Mouse (Mus musculus): ENCODE results near the gene Lin7a.

Gene Lin7a

DNA sequence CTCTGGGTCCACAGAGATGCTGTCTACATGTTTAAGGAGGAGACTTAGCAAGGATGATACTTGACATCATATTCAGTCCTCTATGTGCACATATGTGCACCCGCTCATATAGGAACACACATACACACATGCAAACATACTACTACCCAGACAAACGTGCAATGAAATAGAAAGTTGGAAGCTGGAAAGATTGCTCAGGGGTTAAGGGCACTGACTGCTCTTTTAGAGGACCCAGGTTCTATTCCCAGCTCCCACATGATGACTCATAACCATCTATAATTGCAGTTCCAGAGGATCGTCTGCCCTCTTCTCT, 19.0 kb upstream of the Lin7a start:
- no peak for DNase-seq

GRCm38 (mm10) chr10:107253191-107253965, 18.1 kb upstream of the Lin7a start:
- no peak for DNase-seq

DNA sequence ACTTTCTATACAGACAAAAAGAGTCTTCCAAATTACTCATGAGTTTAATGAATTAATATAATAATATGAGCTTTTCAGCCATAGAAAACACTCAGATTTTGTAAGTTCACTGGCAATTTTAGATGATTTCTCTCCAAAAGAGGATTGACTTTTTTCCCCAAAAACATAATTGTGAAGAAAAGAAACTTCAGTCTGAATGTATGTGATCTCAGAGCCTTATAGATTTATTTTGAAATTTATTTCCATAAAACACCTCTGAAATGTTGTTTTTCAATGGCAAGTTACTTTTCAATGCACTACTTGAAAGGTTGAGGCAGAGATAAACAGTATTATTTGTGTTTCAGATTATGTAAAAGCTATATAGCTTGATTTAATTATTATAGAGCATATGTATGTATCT, 16.8 kb upstream of the Lin7a start:
- DNase-seq = no peak

DNA sequence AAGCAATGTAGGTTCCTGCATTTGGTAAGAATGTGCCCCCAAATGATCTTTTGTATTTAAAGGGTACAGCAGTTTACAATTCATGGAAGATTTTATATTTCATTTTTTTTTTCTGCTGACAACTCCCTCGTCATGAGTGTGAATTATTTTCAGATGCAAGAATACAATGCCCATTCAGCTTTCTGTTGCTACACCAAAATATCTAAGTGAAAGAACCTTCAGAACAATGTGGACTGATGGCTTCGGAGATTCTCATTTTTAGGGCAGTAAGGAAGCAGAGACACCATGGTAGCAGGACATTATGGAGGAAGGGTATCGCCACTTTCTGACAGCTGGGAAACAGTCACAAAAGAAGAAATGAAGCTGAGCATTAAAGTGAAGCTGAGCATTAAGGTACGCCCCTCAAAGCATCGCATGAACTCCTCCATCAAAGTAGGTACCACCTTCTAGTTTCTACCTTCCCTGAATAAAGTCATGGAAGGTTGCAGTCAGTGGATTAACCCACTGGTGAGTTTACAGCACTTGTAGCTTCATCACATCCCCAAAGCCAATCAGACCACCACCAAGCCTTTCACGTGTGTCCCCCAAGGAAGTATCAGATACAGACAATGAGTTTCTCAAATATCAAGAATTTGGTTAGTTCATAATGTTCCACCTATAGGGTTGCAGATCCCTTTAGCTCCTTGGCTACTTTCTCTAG, 16.0 kb upstream of the Lin7a start:
- no peak for DNase-seq

DNA sequence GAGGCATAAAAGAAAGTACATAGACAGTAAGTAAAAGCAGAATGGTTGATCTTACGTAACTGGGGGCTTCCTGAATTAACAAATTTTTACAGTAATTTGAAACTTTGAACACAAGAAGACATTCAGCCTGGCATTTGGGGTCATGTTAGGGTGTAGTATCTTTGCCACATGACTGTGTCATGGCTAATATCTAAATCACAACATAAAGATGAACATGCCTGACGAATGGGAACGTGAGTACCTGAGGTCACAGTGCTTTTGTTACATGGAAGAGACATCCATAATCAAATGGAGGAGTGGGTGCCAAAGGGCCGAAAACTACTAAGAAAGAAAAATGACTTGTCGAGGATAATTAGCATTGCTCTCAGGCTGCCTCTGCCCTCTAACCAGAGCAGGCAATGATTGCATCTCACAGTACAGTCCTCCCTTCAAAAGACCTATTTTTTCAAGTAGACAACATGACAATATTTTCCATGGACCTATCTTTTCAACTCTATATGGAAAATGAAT, 15.0 kb upstream of the Lin7a start:
- no peak for DNase-seq

DNA sequence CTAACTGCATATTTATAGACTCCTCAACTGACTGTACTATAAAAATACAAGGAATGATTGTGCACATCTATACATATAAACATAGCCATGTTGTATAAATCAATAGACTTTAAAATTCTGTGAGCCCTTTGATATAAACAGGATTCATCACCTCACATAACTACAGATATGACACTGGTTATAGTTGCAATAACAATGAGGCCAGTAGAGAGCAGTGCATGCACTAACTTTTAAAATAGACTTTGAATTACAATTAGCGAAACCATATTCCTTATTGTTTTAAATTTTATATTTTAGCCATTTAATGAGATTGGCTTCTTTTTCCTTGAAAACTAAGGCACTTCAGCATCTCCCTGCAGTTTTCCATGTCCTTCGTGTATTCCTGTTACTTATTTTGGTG, 11.1 kb upstream of the Lin7a start:
- DNase-seq = no peak

DNA sequence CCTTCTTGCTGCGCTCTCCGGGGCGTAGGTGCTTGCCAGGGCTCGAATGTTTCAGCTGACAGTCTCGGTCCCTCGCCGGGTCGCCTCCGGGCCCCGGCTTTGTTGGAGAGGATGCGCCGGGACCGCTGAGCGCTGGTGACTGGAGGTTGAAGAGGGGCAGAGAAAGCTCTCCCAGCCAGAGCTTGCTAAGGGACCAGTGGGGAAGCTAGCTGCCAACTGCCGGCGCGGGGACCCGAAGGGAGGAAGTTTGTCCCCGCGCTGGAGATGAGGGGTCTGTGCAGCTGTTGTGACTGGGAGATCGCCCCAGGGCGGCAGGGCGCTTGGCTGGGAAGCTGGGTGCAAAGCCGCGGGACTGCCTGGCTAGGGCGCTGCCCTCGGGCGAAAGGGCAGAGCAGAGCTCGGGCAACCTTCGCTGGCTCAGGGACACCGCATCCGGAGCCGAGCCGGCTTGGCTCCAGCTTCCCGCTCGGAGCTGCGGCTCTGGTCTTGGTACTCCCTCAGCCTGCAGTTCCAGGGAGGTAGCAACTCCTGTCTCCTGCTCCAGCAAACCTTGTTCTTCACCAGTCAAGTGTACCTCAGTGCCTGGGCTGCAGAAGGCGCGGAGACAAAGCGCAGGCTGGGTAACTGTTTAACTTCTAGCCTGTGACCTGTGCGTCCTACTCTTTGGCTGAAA, 781 bp downstream of the Lin7a start:
- no peak for DNase-seq

- no peak for DNase-seq
Observed at GRCm38 (mm10) chr10:107272804-107273145, 1.3 kb downstream of the Lin7a start.

GRCm38 (mm10) chr10:107273848-107274247, 2.4 kb downstream of the Lin7a start:
- no peak for DNase-seq

- DNase-seq = no peak
Observed at GRCm38 (mm10) chr10:107274785-107275184, 3.3 kb downstream of the Lin7a start.

- DNase-seq = no peak
Observed at GRCm38 (mm10) chr10:107276647-107277046, 5.2 kb downstream of the Lin7a start.

DNA sequence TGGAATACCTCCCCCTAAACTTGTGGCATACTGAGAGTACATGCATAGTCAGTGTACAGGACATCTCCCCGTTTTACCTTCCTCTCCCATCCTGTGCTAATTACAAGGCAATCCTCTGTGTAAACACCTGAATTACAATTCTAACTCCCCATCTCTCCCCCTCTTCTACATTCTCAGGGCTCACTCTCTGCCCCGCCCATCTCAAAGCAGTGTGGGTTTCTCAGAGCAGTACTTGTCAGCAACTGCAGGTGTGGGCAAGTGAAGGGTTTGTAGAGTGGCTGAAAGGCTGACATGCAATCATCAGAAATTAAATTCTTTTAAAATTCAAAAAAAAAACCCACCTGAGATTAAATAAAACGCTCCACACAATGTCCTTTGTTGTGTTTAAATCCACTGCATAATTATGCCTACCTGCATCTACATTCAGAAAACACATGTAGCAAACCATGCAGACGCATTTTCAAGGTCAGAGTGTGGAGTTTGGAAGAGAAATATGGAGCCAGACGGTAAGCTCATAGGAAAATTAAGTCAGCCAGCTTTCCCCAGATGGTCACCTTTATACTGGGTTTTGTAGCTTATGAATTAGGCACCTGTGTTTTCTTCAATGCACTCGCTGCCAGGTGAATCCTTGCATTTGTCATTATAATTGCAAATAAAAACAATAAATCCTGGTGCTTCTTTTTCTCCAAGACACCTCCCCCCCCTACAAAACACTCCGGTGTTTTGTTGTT, 22.6 kb downstream of the Lin7a start:
- no peak for DNase-seq

DNA sequence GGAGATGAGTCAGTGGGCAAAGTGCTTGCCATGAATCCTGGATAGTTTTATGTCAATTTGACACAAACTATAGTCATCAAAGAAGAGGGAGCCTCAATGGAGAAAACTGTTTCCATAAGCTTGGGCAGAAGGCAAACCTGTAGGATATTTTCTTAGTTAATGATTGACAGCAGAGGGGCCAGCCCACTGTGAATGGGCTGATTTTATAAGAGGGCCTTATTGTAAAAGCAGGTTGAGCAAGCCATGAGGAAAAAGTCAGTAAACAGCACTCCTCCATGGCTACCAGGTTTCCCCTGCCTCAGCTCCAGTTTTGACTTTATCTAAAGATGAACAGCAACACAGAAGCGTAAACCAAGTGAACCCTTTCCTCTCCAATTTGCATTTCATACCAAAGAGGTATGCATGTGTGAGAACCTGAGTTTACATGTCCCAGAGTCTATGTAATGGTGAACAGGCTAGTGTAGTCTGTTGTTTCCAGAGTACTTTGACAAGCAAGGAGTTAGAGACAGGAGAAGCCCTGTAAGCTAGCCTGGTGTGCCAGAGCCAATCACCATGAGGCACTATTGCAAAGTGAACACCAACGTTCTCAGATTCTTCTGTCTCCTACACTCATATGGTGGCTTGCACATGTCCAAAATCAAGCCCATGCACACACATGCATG, 29.2 kb downstream of the Lin7a start:
- no peak for DNase-seq

DNA sequence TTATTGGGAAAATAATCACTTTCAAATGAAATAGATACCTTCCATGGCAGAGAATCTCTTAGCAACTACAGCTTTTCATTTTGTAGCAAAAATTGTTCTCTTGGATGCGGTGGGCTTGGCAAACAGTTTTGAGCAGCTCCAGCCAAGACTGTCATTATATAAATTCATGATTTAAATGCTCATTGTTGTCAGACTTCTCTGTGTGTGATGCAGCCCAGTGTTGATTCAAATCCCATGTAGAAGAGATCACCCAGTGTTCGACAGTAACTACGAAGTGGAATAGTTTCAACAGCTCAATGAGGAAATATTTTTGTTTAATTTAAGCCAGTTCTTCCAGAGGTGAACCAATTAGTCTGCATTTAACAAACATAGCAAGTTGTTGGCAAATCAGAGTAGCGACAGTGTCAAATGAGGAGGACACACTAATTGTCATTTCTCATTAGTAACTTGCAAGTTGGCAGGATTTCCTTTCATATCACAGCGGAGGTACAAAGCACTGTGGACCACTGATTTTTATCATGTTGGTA, 39.5 kb downstream of the Lin7a start:
- no peak for DNase-seq

GRCm38 (mm10) chr10:107312609-107313008, 41.1 kb downstream of the Lin7a start:
- DNase-seq = no peak

DNA sequence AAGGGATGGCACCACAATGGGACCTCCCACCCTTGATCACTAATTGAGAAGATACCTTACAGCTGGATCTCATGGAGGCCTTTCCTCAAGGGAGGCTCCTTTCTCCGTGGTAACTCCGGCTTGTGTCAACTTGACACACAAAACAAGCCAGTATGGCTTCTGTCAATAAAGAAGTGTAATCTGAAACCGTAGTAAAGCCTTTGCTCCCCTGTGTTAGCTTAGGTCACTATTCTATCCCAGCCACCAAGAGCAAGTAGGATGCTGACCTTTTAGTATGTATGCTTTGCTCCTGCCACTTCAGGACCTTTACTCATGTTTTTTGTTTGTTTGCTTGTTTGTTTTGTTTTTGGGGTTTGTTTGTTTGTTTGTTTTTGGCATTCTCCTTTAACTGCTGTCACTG, 41.9 kb downstream of the Lin7a start:
- DNase-seq = no peak

DNA sequence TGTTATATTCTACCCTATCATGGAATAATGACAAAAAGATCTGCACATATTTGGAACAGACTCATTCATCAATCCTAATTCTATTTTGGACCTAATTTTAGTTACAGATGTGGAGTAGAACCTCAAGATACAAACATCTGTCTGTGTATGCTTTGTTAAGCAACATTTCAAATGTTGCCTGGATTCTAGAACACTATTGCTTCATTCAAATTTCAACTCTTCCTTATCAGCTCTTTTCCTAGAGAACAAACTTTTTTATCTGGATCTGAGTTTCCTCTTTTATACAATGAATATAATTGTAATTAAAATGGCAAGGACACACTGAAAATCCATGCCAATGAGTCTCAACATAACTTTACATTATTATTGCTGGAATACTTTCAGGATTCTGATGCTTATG, 43.8 kb downstream of the Lin7a start:
- DNase-seq = no peak

DNA sequence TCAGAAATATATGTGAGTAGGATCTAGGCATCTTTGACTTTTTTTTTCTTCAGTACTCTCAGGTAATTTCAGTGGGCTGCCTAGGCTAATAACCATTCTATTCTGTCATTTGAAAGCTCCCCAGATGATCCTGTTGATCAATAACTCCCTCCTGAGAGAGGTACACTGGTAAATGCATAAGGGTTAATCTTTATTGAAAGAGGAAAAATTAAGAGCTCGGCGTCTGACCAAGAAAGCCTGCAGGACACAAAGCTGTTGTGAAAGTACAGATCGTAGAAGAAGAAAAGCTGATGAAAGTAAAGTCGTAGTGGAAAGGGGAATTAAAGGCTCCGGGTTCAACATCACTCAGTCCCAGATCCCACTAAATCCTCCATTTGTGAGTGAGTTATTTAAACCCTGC, 44.2 kb downstream of the Lin7a start:
- no peak for DNase-seq

DNA sequence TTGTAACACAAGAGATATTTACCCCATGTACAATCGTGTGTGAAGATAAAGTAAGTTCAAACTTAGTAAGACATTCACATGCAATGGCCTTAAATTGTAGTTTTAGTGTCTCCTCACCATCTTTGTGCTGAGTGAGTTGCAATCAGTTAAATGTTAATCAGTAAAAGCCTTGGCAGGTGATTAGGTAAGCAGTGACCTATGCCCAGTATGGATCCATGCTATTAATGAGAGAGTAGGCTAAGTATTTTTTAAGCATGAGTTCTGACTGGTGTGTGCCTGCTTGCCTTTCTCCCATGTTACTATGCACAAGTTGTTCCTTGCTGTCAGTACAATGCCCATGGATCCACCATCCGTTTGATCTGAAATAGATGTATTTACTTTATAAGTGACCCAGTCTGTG, 44.6 kb downstream of the Lin7a start:
- no peak for DNase-seq

GRCm38 (mm10) chr10:107319648-107320047, 48.2 kb downstream of the Lin7a start:
- DNase-seq = no peak

- DNase-seq = no peak
Observed at GRCm38 (mm10) chr10:107323865-107324264, 52.4 kb downstream of the Lin7a start.

DNA sequence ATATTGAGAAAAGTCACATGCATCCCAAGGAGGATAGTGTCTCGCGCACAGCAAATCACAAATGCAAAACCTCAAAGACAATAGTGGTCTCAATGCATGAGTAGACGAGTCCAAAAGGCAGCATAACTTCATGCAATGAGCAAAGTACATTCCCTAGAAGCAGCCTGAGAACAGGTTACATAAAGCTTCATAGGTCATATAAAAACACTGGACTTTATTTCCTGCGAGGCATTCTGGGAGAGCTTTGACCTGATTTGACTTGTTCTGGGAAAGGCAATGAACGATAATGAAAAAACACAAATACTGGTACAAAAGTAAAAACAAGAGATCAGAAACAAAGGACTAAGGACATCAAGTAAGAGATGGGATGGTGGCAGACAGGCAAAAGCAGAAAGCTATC, 54.1 kb downstream of the Lin7a start:
- DNase-seq = no peak

DNA sequence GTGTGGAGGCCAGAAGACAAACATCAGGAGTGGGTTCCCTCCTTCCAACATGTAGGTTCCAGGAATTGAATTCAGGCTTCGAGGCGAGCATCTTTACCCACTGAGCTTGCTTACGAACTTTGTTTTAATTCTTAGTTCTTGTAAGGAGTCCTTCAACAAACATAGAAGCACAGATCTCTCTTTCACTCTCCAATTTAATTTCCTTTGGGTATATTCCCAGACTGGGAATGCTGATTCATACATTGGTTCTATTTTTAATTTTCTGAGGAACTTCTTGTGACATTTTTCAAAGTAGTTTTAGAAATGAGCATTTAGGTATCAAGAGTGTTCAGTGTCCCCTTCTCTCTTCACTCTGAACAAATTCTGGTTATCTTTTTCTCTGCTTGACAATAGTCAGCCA, 68.0 kb downstream of the Lin7a start:
- DNase-seq = no peak
